In the genomic region with DNA sequence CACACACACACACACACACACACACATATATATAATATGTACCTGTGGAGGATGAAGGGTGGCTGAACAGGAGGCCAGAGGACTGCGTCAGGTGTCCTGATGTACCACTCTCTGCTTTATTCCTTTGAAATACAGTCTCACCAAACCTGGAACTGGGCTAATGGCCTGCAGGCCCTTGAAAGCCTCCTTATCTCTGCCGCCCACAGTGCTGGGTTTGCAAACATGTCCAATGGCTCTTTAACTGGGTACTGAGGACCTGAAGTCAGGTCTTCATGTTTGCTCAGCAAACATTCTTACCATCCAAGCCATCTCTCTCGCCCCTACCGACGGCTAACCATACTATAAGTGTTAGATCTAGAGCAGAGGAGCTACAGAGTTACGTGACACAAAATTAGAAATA, we compare ENCODE assay signal across 8 mouse cellular contexts. TPM values are rescaled to one million over a fixed set of nuclear protein-coding genes. Genes with fewer than 3 reads are reported as not detected.
A peak's percentile ranks its signal among the peaks of the same experiment; 100 is the strongest.
DNase-seq lines count a peak whose midpoint lies in the region; ATAC-seq and TF ChIP-seq lines count a peak whose summit lies in the region.

No protein-coding gene starts in this region.

- H3K27ac ChIP-seq in heart, adult 2 months = peak overlapping the region; percentile 88
- H3K27ac ChIP-seq in liver, embryonic 12.5 days = peak overlapping the region; percentile 89
- H3K27ac ChIP-seq in stomach, postnatal 0 days (replicated peaks) = peak overlapping the region; percentile 90
- H3K27ac ChIP-seq in hindbrain, embryonic 16.5 days (ENCODE audit: low read depth, low read length) = no peak overlapping the region

- no peak for TF ChIP-seq EP300 in heart, adult 2 months (IDR thresholded peaks at IDR 0.05; ENCODE audit: insufficient read depth, low read depth, low read length)
- TF ChIP-seq EP300 in stomach, postnatal 0 days (optimal IDR thresholded peaks at IDR 0.05) = no peak

- 83% methylated on average over 6 of the region's 6 CpGs for WGBS in heart, adult 2 months
- WGBS in liver, embryonic 12.5 days (ENCODE audit: insufficient replicate concordance) = 72% methylated on average over 6 of the region's 6 CpGs
- WGBS in stomach, postnatal 0 days = 64% methylated on average over 6 of the region's 6 CpGs
- WGBS in hindbrain, embryonic 16.5 days = 86% methylated on average over 6 of the region's 6 CpGs

- no peak overlapping the region for H3K9ac ChIP-seq in heart, adult 2 months (ENCODE audit: low read depth, low read length)
- peak overlapping the region; percentile 68 for H3K9ac ChIP-seq in liver, embryonic 12.5 days
- no peak overlapping the region for H3K9ac ChIP-seq in stomach, postnatal 0 days (ENCODE audit: low read length)
- no peak overlapping the region for H3K9ac ChIP-seq in hindbrain, embryonic 16.5 days (ENCODE audit: low read depth, low read length)

- no peaks in the 10 kb centered on the region for H3K27me3 ChIP-seq in heart, adult 2 months (ENCODE audit: control insufficient read depth, insufficient read depth, low read length)
- H3K27me3 ChIP-seq in megakaryocyte, embryonic 14.5 days (replicated peaks) = peaks cover 19% of the 10 kb centered on the region
- H3K27me3 ChIP-seq in liver, embryonic 12.5 days (replicated peaks) = peaks cover 41% of the 10 kb centered on the region
- no peaks in the 10 kb centered on the region for H3K27me3 ChIP-seq in stomach, postnatal 0 days (ENCODE audit: control insufficient read depth, insufficient read depth, low read length)
- H3K27me3 ChIP-seq in hindbrain, embryonic 16.5 days (replicated peaks; ENCODE audit: control insufficient read depth, insufficient read depth, low read length) = no peaks in the 10 kb centered on the region

- intact Hi-C loops in heart, adult 2 months (cut with DNase I) = loop anchor here (2.0 kb wide), 2 partner anchors 17 to 29 kb away; partner anchors contain the start of gene D5Ertd579e

- no peak for TF ChIP-seq CTCF in heart, adult 2 months (IDR thresholded peaks at IDR 0.05)
- no peak for TF ChIP-seq CTCF in stomach, postnatal 0 days (IDR thresholded peaks at IDR 0.05; ENCODE audit: low read depth)

- peak overlapping the region; percentile 89 for H3K4me2 ChIP-seq in liver, embryonic 12.5 days
- no peak overlapping the region for H3K4me2 ChIP-seq in stomach, postnatal 0 days (replicated peaks; ENCODE audit: low read depth)
- no peak overlapping the region for H3K4me2 ChIP-seq in hindbrain, embryonic 16.5 days (ENCODE audit: low read length)

- no peaks in the 10 kb centered on the region for H3K36me3 ChIP-seq in heart, adult 2 months (ENCODE audit: control insufficient read depth, insufficient read depth, low read length)
- no peaks in the 10 kb centered on the region for H3K36me3 ChIP-seq in megakaryocyte, embryonic 14.5 days (replicated peaks; ENCODE audit: low read length)
- no peaks in the 10 kb centered on the region for H3K36me3 ChIP-seq in liver, embryonic 12.5 days
- no peaks in the 10 kb centered on the region for H3K36me3 ChIP-seq in stomach, postnatal 0 days (ENCODE audit: control insufficient read depth, insufficient read depth, low read length)
- no peaks in the 10 kb centered on the region for H3K36me3 ChIP-seq in hindbrain, embryonic 16.5 days (ENCODE audit: control insufficient read depth, insufficient read depth, low read length)

- DNase-seq in heart, adult 2 months = no peak
- DNase-seq in heart, adult 8-10 months (ENCODE audit: low spot score) = no peak
- peak; percentile 40 for DNase-seq in stomach, postnatal 0 days (ENCODE audit: low spot score)
- no peak for DNase-seq in embryo, embryonic 10 days (ENCODE audit: low spot score)

- no peak for TF ChIP-seq POLR2A in heart, adult 2 months (IDR thresholded peaks at IDR 0.05; ENCODE audit: insufficient read depth, low read depth, low read length)

- no peak overlapping the region for H3K4me3 ChIP-seq in heart, adult 2 months
- peak overlapping the region; percentile 69 for H3K4me3 ChIP-seq in megakaryocyte, embryonic 14.5 days (replicated peaks)
- peak overlapping the region; percentile 61 for H3K4me3 ChIP-seq in liver, embryonic 12.5 days
- no peak overlapping the region for H3K4me3 ChIP-seq in stomach, postnatal 0 days (ENCODE audit: low read depth, low read length)
- no peak overlapping the region for H3K4me3 ChIP-seq in hindbrain, embryonic 16.5 days (ENCODE audit: low read length)

- no peak for ATAC-seq in megakaryocyte, adult 5-6 weeks (ENCODE audit: poor library complexity, severe bottlenecking)
- ATAC-seq in liver, embryonic 12.5 days = peak; percentile 61
- ATAC-seq in stomach, postnatal 0 days (ENCODE audit: low FRiP score, low TSS enrichment) = no peak
- ATAC-seq in hindbrain, embryonic 16.5 days = no peak

- H3K4me1 ChIP-seq in heart, adult 2 months (ENCODE audit: control insufficient read depth, insufficient read depth, low read length) = peaks cover 15% of the 10 kb centered on the region
- peaks cover 71% of the 10 kb centered on the region for H3K4me1 ChIP-seq in megakaryocyte, embryonic 14.5 days
- H3K4me1 ChIP-seq in liver, embryonic 12.5 days = peaks cover 59% of the 10 kb centered on the region
- H3K4me1 ChIP-seq in stomach, postnatal 0 days (replicated peaks; ENCODE audit: control insufficient read depth, insufficient read depth) = peaks cover 8% of the 10 kb centered on the region; the same call in 1 of the 2 replicates
- peaks cover 8% of the 10 kb centered on the region for H3K4me1 ChIP-seq in hindbrain, embryonic 16.5 days (ENCODE audit: control insufficient read depth, insufficient read depth, low read depth, low read length)

- no peaks in the 10 kb centered on the region for H3K9me3 ChIP-seq in megakaryocyte, embryonic 14.5 days
- no peaks in the 10 kb centered on the region for H3K9me3 ChIP-seq in liver, embryonic 12.5 days (replicated peaks)
- H3K9me3 ChIP-seq in stomach, postnatal 0 days (ENCODE audit: control insufficient read depth, low read length) = no peaks in the 10 kb centered on the region
- H3K9me3 ChIP-seq in hindbrain, embryonic 16.5 days (ENCODE audit: control insufficient read depth, low read length) = no peaks in the 10 kb centered on the region

- H3K79me2 ChIP-seq in heart, adult 2 months (replicated peaks; ENCODE audit: control insufficient read depth, insufficient read depth, low read length) = no peaks in the 10 kb centered on the region

RNA-seq across cellular contexts. Expression of gene D5Ertd579e, which starts 17.9 kb away (rescaled TPM):
- 100 to 1,000 TPM in 1 of 2 experiments, 10 to 100 TPM in 1; 81.8 to 104 TPM for total RNA-seq in heart, adult 2 months (2021)
- polyA plus RNA-seq in heart, adult 2 months (2012; rRNA removed) = 22.5 and 45.3 TPM in 2 replicates
- 10 to 100 TPM; 89.7 to 97.8 (median 92.7) TPM for total RNA-seq in heart, adult 8-10 months (2022)
- polyA plus RNA-seq in megakaryocyte, embryonic 14.5 days (2012; ENCODE audit: insufficient read depth, low replicate concordance) = 3.7 and 4.2 TPM in 2 replicates
- 20.0 and 27.1 TPM in 2 replicates for total RNA-seq in megakaryocyte, adult 5-6 weeks (2015)
- total RNA-seq in megakaryocyte, adult 5-6 weeks (2017) = 35.9 and 36.0 TPM in 2 replicates
- 28.2 and 28.5 TPM in 2 replicates for polyA plus RNA-seq in liver, embryonic 12.5 days (2016; fragmentation: Nextera tagmentation; extraction: Ambion mirVana)
- polyA plus RNA-seq in stomach, postnatal 0 days (2015; fragmentation: Nextera tagmentation; extraction: Ambion mirVana) = 21.5 and 22.7 TPM in 2 replicates
- 25.9 and 32.6 TPM in 2 replicates for polyA plus RNA-seq in hindbrain, embryonic 16.5 days (2015; fragmentation: Nextera tagmentation; extraction: Ambion mirVana)

RNA-seq across cellular contexts. Expression of gene Bloc1s4, which starts 34.8 kb away (rescaled TPM):
- 10 to 100 TPM; 11.1 to 13.5 TPM for total RNA-seq in heart, adult 2 months (2021)
- polyA plus RNA-seq in heart, adult 2 months (2012; rRNA removed) = 8.8 and 9.7 TPM in 2 replicates
- total RNA-seq in heart, adult 8-10 months (2022) = 10 to 100 TPM; 10.6 to 11.4 (median 11.3) TPM
- 27.2 and 43.7 TPM in 2 replicates for polyA plus RNA-seq in megakaryocyte, embryonic 14.5 days (2012; ENCODE audit: insufficient read depth, low replicate concordance)
- total RNA-seq in megakaryocyte, adult 5-6 weeks (2015) = 11.4 and 14.9 TPM in 2 replicates
- total RNA-seq in megakaryocyte, adult 5-6 weeks (2017) = 12.2 and 13.2 TPM in 2 replicates
- 23.7 and 26.8 TPM in 2 replicates for polyA plus RNA-seq in liver, embryonic 12.5 days (2016; fragmentation: Nextera tagmentation; extraction: Ambion mirVana)
- polyA plus RNA-seq in stomach, postnatal 0 days (2015; fragmentation: Nextera tagmentation; extraction: Ambion mirVana) = 21.4 and 22.2 TPM in 2 replicates
- 25.4 and 26.0 TPM in 2 replicates for polyA plus RNA-seq in hindbrain, embryonic 16.5 days (2015; fragmentation: Nextera tagmentation; extraction: Ambion mirVana)

Comparison
In these comparisons a context has a peak if more than half of its experiments do, and no peak if none do; other contexts are left out.
1. H3K4me3 ChIP-seq: peak in megakaryocyte, embryonic 14.5 days (single experiment) and liver, embryonic 12.5 days (single experiment); none in heart, adult 2 months (single experiment), stomach, postnatal 0 days (single experiment) and hindbrain, embryonic 16.5 days (single experiment).